Mouse (Mus musculus) brain, adult 2 months (tissue): Measurements from ENCODE around the gene Palm2.

Experiments used
- DNase-seq: peaks from one replicate; pipeline ENCODE4 v3.0.0; 2011; ENCODE audit warnings: low read depth, low spot score

The Palm2 gene

GRCm38 (mm10) chr4:57701576-57701975, 267.5 kb downstream of the Palm2 start:
- no peak for DNase-seq

- no peak for DNase-seq
These were observed 269.8 kb downstream of the Palm2 start for GRCm38 (mm10) chr4:57703574-57704470.

- DNase-seq: no peak
These were observed 270.5 kb downstream of the Palm2 start for GRCm38 (mm10) chr4:57704575-57704974.

- DNase-seq: no peak
These were observed 281.8 kb downstream of the Palm2 start for GRCm38 (mm10) chr4:57715849-57716248.

GRCm38 (mm10) chr4:57716735-57717134, 282.7 kb downstream of the Palm2 start:
- peak; percentile 44 for DNase-seq

GRCm38 (mm10) chr4:57717354-57717753, 283.3 kb downstream of the Palm2 start, which contains the start of gene Akap2:
Gene Akap2, plus strand, starts transcription at chr4:57717657.
- DNase-seq: no peak

- no peak for DNase-seq
These were observed 285.3 kb downstream of the Palm2 start for GRCm38 (mm10) chr4:57719370-57719769.

GRCm38 (mm10) chr4:57720869-57721361, 286.9 kb downstream of the Palm2 start:
- DNase-seq: peak; percentile 58

- DNase-seq: no peak
These were observed 288.2 kb downstream of the Palm2 start for GRCm38 (mm10) chr4:57722296-57722695.

GRCm38 (mm10) chr4:57723659-57724058, 289.6 kb downstream of the Palm2 start:
- DNase-seq: peak; percentile 27

GRCm38 (mm10) chr4:57725569-57725968, 291.5 kb downstream of the Palm2 start:
- no peak for DNase-seq

- DNase-seq: no peak
These were observed 294.6 kb downstream of the Palm2 start for GRCm38 (mm10) chr4:57728611-57729183.

GRCm38 (mm10) chr4:57730047-57730446, 296.0 kb downstream of the Palm2 start:
- DNase-seq: no peak

GRCm38 (mm10) chr4:57730801-57731598, 297.0 kb downstream of the Palm2 start:
- DNase-seq: peak; percentile 26

- DNase-seq: no peak
These were observed 298.3 kb downstream of the Palm2 start for GRCm38 (mm10) chr4:57732351-57732750.

- peak; percentile 42 for DNase-seq
These were observed 299.4 kb downstream of the Palm2 start for GRCm38 (mm10) chr4:57733445-57733844.

GRCm38 (mm10) chr4:57735426-57735825, 301.4 kb downstream of the Palm2 start:
- DNase-seq: no peak

- peak; percentile 38 for DNase-seq
These were observed 305.0 kb downstream of the Palm2 start for GRCm38 (mm10) chr4:57738856-57739552.

- no peak for DNase-seq
These were observed 309.4 kb downstream of the Palm2 start for GRCm38 (mm10) chr4:57743325-57743929.

- no peak for DNase-seq
These were observed 316.6 kb downstream of the Palm2 start for GRCm38 (mm10) chr4:57750651-57751050.

GRCm38 (mm10) chr4:57751054-57751453, 317.0 kb downstream of the Palm2 start:
- no peak for DNase-seq
